Mouse (Mus musculus): ENCODE measurements at regions not wholly inside any gene's neighbourhood (a gene's known extent, or its start where the extent isn't known, plus 50 kb on each side); places are given as distances from the start of the nearest gene placed in this dataset.
"Not testable (repeated sequence)": the region's sequence is repeated elsewhere in the genome, so short reads cannot be mapped to it uniquely, and the experiment has no call there.

DNA sequence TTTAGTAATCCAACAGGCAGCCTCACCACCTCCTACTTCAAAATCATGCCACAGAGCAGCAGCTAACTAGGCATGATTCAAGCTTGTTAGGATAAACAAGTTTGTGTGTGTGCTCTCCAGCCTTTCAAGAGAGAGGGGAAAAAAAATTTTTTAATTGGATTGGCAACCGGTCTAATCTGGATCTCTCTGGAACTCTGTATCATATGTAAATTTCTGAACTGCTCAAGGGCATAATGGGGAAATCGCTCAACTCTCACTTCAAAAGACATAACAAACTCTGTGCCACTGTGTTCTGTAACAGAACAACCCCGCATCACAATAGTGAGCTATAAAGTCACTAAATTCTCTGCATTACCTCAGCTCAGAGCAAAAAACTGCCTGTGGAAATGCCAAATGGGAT is 147.9 kb upstream of the Krtap11-1 start:
- no peak overlapping the region for H3K27ac ChIP-seq
- H3K4me1 ChIP-seq: no peaks in the 10 kb centered on the region
- H3K9me3 ChIP-seq: no peaks in the 10 kb centered on the region
- ATAC-seq (ENCODE audit: low FRiP score): peak; percentile 49; the same call in 1 of the 2 replicates
- no peak overlapping the region for H3K4me2 ChIP-seq
- H3K4me3 ChIP-seq (replicated peaks): no peak overlapping the region
- 61% methylated on average over 3 of the region's 3 CpGs for WGBS
- no peak overlapping the region for H3K9ac ChIP-seq
- no peaks in the 10 kb centered on the region for H3K36me3 ChIP-seq (replicated peaks)
- H3K27me3 ChIP-seq: no peaks in the 10 kb centered on the region

GRCm38 (mm10) chr16:89715716-89716115 is 144.7 kb upstream of the Krtap11-1 start:
- H3K4me1 ChIP-seq: not testable (repeated sequence)
- WGBS: 82% methylated on average over 8 of the region's 8 CpGs

GRCm38 (mm10) chr16:89704316-89704715 is 133.3 kb upstream of the Krtap11-1 start:
- Histone ChIP-seq H3K27ac (no peak overlapping the region), H3K4me2 (no peak overlapping the region), H3K9ac (no peak overlapping the region), H3K27me3 (no peaks in the 10 kb centered on the region), H3K4me3 (replicated peaks) (no peak overlapping the region), H3K4me1 (peaks cover 9% of the 10 kb centered on the region; the same call in 1 of the 2 replicates), H3K9me3 (peaks cover 2% of the 10 kb centered on the region; the same call in 1 of the 2 replicates), H3K36me3 (replicated peaks) (no peaks in the 10 kb centered on the region)
- ATAC-seq (ENCODE audit: low FRiP score): no peak
- 91% methylated on average over 6 of the region's 6 CpGs for WGBS

More at GRCm38 (mm10) chr16:89715716-89716115, 144.7 kb upstream of the Krtap11-1 start:
- not testable (repeated sequence) for H3K4me3 ChIP-seq (replicated peaks); H3K36me3 ChIP-seq (replicated peaks); H3K9ac ChIP-seq; ATAC-seq (ENCODE audit: low FRiP score); H3K4me2 ChIP-seq; H3K27ac ChIP-seq; H3K27me3 ChIP-seq
- peaks cover 11% of the 10 kb centered on the region for H3K9me3 ChIP-seq

DNA sequence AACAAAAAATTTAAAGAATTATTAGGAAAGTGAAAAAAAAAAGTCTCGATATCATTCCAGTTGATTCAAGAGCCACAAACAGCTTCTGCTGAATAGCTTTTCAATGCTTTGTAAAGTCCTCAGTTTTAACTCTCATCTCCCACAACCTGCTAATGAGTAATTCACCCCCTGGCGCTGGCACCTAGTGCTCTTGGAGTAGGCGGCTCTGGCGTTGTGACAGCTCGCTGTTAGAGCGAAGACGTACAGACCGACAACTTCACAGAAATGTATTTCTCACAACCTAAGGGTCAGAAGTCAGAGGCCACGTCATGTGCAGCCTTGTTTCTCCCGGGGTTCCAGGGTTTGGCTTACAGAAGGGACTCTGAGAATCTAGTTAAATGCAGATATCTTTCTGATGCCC is 132.2 kb upstream of the Krtap11-1 start:
- H3K36me3 ChIP-seq (replicated peaks): no peaks in the 10 kb centered on the region
- no peak for ATAC-seq (ENCODE audit: low FRiP score)
- 75% methylated on average over 10 of the region's 10 CpGs for WGBS
- no peak overlapping the region for H3K27ac ChIP-seq
- no peak overlapping the region for H3K9ac ChIP-seq
- no peaks in the 10 kb centered on the region for H3K27me3 ChIP-seq
- no peak overlapping the region for H3K4me3 ChIP-seq (replicated peaks)
- H3K4me1 ChIP-seq: peaks cover 13% of the 10 kb centered on the region; the same call in 1 of the 2 replicates
- H3K9me3 ChIP-seq: no peaks in the 10 kb centered on the region
- no peak overlapping the region for H3K4me2 ChIP-seq

DNA sequence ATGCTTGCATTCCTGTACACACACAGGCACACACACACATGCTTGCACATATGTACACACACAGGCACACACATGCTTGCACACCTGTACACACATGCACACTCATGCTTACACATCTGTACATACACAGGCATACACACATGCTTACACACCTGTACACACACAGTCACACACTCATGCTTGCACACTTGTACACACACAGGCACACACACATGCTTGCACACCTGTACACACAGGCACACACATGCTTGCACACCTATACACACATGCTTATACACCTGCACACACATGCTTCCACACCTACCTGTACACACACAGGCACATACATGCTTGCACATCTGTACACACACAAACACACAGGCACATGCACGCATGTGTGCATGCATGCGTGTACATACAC is 131.4 kb upstream of the Krtap11-1 start:
- no peak for ATAC-seq (ENCODE audit: low FRiP score)
- peaks cover 13% of the 10 kb centered on the region; the same call in 1 of the 2 replicates for H3K4me1 ChIP-seq
- H3K4me3 ChIP-seq (replicated peaks): no peak overlapping the region
- H3K27ac ChIP-seq: no peak overlapping the region
- no peaks in the 10 kb centered on the region for H3K9me3 ChIP-seq
- 99% methylated on average over 2 of the region's 2 CpGs for WGBS
- no peaks in the 10 kb centered on the region for H3K36me3 ChIP-seq (replicated peaks)
- no peak overlapping the region for H3K9ac ChIP-seq
- no peak overlapping the region for H3K4me2 ChIP-seq
- no peaks in the 10 kb centered on the region for H3K27me3 ChIP-seq

GRCm38 (mm10) chr16:89701741-89702140 is 130.8 kb upstream of the Krtap11-1 start:
- no peaks in the 10 kb centered on the region for H3K36me3 ChIP-seq (replicated peaks)
- no peak overlapping the region for H3K9ac ChIP-seq
- H3K27me3 ChIP-seq: no peaks in the 10 kb centered on the region
- WGBS: 92% methylated on average over 8 of the region's 8 CpGs
- ATAC-seq (ENCODE audit: low FRiP score): peak; percentile 50; the same call in 1 of the 2 replicates
- H3K27ac ChIP-seq: no peak overlapping the region
- H3K4me2 ChIP-seq: no peak overlapping the region
- H3K4me1 ChIP-seq: peaks cover 13% of the 10 kb centered on the region; the same call in 1 of the 2 replicates
- no peak overlapping the region for H3K4me3 ChIP-seq (replicated peaks)
- H3K9me3 ChIP-seq: no peaks in the 10 kb centered on the region

DNA sequence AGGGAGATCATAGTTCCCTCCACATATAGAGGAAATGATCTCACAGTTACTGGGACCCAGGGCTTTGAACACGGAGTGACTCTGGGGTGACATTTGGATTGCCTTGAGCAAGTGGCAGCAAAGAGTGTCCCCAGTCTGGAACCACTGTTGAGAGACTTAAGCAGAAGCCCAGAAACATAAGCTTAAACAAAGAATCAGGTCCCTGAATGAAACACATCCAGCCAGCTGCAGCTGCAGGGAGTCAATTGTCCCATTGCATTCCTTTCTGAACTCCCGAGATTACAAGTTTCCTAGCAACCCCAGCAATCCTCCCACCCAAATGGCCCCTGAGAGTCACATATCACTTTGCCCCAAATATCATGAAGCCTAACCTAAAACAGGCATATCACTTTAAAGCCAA is 128.7 kb upstream of the Krtap11-1 start:
- 11% methylated on average over 2 of the region's 2 CpGs for WGBS
- Histone ChIP-seq H3K36me3 (replicated peaks) (no peaks in the 10 kb centered on the region), H3K27ac (no peak overlapping the region), H3K9ac (no peak overlapping the region), H3K4me1 (peaks cover 13% of the 10 kb centered on the region; the same call in 1 of the 2 replicates), H3K9me3 (no peaks in the 10 kb centered on the region), H3K4me3 (replicated peaks) (no peak overlapping the region), H3K27me3 (no peaks in the 10 kb centered on the region), H3K4me2 (no peak overlapping the region)
- ATAC-seq (ENCODE audit: low FRiP score): no peak

- Histone ChIP-seq H3K27me3 (no peaks in the 10 kb centered on the region), H3K4me1 (peaks cover 13% of the 10 kb centered on the region; the same call in 1 of the 2 replicates), H3K4me2 (no peak overlapping the region), H3K27ac (no peak overlapping the region), H3K36me3 (replicated peaks) (no peaks in the 10 kb centered on the region), H3K4me3 (replicated peaks) (no peak overlapping the region), H3K9ac (no peak overlapping the region), H3K9me3 (no peaks in the 10 kb centered on the region)
- no peak for ATAC-seq (ENCODE audit: low FRiP score)
- 89% methylated on average over 4 of the region's 4 CpGs for WGBS
Measured at GRCm38 (mm10) chr16:89695833-89696232, 124.8 kb upstream of the Krtap11-1 start.

DNA sequence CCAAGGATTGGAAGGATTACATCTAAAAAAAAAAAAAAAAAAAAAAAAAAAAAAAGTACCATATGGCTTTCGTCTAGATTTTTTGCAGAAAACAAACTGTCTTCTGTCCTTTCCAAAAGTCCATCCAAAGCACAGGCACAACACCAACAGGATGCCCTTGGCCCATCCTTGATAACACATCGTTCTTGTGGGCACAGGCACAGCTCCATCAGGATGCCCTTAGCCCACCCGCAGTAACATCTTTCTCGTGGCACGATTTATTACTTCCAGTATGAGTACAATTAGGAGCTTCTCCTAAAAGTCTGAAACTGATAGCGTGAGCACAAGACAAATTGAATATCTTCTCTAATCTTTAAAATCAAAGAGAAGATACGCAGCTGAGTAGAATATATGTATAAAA is 124.4 kb upstream of the Krtap11-1 start:
- no peak for ATAC-seq (ENCODE audit: low FRiP score)
- no peak overlapping the region for H3K9ac ChIP-seq
- no peaks in the 10 kb centered on the region for H3K9me3 ChIP-seq
- H3K4me3 ChIP-seq (replicated peaks): no peak overlapping the region
- no peak overlapping the region for H3K4me2 ChIP-seq
- H3K4me1 ChIP-seq: peaks cover 13% of the 10 kb centered on the region; the same call in 1 of the 2 replicates
- 92% methylated on average over 7 of the region's 7 CpGs for WGBS
- no peaks in the 10 kb centered on the region for H3K36me3 ChIP-seq (replicated peaks)
- H3K27me3 ChIP-seq: no peaks in the 10 kb centered on the region
- no peak overlapping the region for H3K27ac ChIP-seq

DNA sequence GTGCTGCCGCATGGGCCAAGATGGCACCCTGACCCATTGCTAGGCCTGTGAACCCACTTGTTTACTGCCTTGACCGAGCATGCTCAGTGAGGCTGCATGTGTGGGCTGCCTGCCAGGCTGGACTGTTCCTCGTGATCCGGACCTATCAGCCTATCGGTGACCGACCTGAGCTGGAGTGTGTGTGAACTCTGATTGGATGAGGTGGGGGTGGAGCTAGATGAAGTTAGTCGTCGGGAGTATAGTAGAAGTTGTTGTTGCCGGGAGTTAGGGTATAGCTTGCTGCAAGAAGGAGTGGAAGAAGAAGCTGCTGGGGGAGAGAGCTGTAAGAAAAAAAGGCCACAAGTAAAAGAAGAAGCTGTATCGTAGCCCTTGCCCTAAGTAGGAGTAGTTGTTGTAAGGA is 122.3 kb upstream of the Krtap11-1 start:
- ATAC-seq (ENCODE audit: low FRiP score): no peak
- H3K36me3 ChIP-seq (replicated peaks): no peaks in the 10 kb centered on the region
- no peak overlapping the region for H3K4me3 ChIP-seq (replicated peaks)
- no peak overlapping the region for H3K4me2 ChIP-seq
- no peak overlapping the region for H3K27ac ChIP-seq
- WGBS: 89% methylated on average over 10 of the region's 10 CpGs
- no peaks in the 10 kb centered on the region for H3K9me3 ChIP-seq
- no peak overlapping the region for H3K9ac ChIP-seq
- no peaks in the 10 kb centered on the region for H3K27me3 ChIP-seq
- no peaks in the 10 kb centered on the region for H3K4me1 ChIP-seq

DNA sequence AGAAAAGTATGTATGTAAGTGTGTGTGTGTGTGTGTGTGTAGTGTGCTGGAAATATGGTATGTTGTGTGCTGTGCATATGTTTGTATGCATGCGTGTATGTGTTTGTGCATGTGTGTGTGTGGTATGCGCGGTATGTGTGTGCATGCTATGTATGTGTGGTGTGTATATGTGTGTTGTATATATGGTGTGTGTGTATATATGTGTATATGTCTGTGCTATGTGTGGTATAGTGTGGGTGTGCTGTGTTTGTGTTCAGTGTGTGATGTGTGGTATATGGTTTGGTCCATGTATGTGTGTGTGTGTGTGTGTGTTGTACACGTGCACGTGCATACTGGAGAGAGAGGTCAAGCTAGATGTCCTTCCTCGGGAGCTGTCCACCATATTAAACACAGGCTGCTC is 108.5 kb upstream of the Krtap11-1 start:
- Histone ChIP-seq H3K36me3 (replicated peaks) (no peaks in the 10 kb centered on the region), H3K4me1 (no peaks in the 10 kb centered on the region), H3K9me3 (no peaks in the 10 kb centered on the region), H3K9ac (no peak overlapping the region), H3K4me3 (replicated peaks) (no peak overlapping the region), H3K27me3 (no peaks in the 10 kb centered on the region), H3K4me2 (no peak overlapping the region), H3K27ac (no peak overlapping the region)
- 0 out of 2 replicates have a peak, but pooled peaks have one; percentile 17 for ATAC-seq (ENCODE audit: low FRiP score)
- WGBS: 95% methylated on average over 6 of the region's 6 CpGs

GRCm38 (mm10) chr16:89678446-89679015 is 107.5 kb upstream of the Krtap11-1 start:
- H3K9ac ChIP-seq: no peak overlapping the region
- no peak overlapping the region for H3K4me2 ChIP-seq
- no peaks in the 10 kb centered on the region for H3K36me3 ChIP-seq (replicated peaks)
- H3K9me3 ChIP-seq: no peaks in the 10 kb centered on the region
- ATAC-seq (ENCODE audit: low FRiP score): peak; percentile 49; the same call in 1 of the 2 replicates
- H3K27ac ChIP-seq: no peak overlapping the region
- 73% methylated on average over 6 of the region's 6 CpGs for WGBS
- H3K4me1 ChIP-seq: no peaks in the 10 kb centered on the region
- H3K27me3 ChIP-seq: no peaks in the 10 kb centered on the region
- no peak overlapping the region for H3K4me3 ChIP-seq (replicated peaks)

DNA sequence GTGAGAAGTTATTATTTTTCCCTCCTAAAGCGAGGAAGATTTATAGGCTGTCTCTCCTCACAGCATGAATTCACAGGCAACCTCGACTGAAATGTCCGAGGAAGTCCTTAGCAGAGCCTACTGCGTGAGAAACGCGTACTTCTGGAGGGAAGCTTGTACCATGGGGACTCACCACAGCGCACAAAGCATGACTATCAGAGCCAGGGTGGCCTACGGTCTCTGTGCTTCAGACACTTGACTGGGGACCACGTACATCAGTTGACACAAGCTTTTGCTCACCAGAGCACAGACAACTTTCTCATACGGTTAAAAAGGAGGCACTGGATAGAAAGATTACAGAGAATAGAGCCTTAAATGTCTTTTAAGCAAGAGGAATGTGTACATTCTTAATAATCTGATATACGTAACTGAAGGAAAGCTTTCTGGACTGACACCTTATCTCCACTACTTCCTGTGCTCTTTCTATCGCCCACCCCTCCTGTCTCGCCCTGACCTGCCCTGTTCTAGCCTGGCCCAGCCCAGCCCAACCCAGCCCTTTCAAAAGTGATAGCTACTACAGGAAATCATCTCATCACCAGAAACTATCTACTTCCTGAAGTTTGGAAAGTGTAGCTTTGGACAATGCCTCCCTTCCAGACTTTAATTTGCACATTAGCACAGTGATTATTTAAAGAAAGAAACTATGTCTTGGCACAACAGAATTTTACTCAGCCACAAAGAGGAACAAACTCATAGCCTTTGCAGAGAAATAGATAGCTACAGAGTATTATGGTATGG is 104.2 kb upstream of the Krtap11-1 start:
- Histone ChIP-seq H3K9me3 (no peaks in the 10 kb centered on the region), H3K27me3 (no peaks in the 10 kb centered on the region), H3K27ac (no peak overlapping the region), H3K9ac (no peak overlapping the region), H3K36me3 (replicated peaks) (no peaks in the 10 kb centered on the region), H3K4me3 (replicated peaks) (no peak overlapping the region), H3K4me2 (no peak overlapping the region), H3K4me1 (no peaks in the 10 kb centered on the region)
- WGBS: 88% methylated on average over 13 of the region's 13 CpGs
- ATAC-seq (ENCODE audit: low FRiP score): no peak
